Comparison of ENCODE assay signal across 8 mouse cellular contexts in genomic region chr9:21322211-21322916, GRCm38 (mm10). TPM values are rescaled to one million over a fixed set of nuclear protein-coding genes. Genes with fewer than 3 reads are reported as not detected.
DNase-seq lines count a peak whose midpoint lies in the region; ATAC-seq and TF ChIP-seq lines count a peak whose summit lies in the region.

No protein-coding gene starts in this region.

- no peak for DNase-seq in heart, adult 2 months
- DNase-seq in heart, postnatal 10 days, result no peak
- no peak for DNase-seq in stomach, postnatal 0 days (ENCODE audit: low spot score)
- DNase-seq in left cerebral cortex, postnatal 36 days (ENCODE audit: low spot score in 2 of 2), result peak; percentile 17 to 28
- no peak for DNase-seq in ovary, postnatal 14 days (ENCODE audit: low spot score)
- no peak for DNase-seq in c-Kit-positive CD71-positive TER-119-positive erythroid progenitor cells, embryonic 14.5 days (ENCODE audit: low spot score)

- no peak overlapping the region; the same call in 1 of the 2 replicates for H3K4me2 ChIP-seq in stomach, embryonic 14.5 days (replicated peaks; ENCODE audit: low read depth, low read length)
- H3K4me2 ChIP-seq in stomach, postnatal 0 days (replicated peaks; ENCODE audit: low read depth), result no peak overlapping the region; the same call in 1 of the 2 replicates

- WGBS in heart, adult 2 months, result 59% methylated on average over 19 of the region's 19 CpGs
- 85% methylated on average over 19 of the region's 19 CpGs for WGBS in stomach, embryonic 14.5 days
- 82% methylated on average over 19 of the region's 19 CpGs for WGBS in stomach, postnatal 0 days
- 43% methylated on average over 19 of the region's 19 CpGs for WGBS in olfactory bulb, adult 2 months

- peak; percentile 24; the same call in 1 of the 2 replicates for TF ChIP-seq CTCF in heart, adult 2 months (IDR thresholded peaks at IDR 0.05)
- TF ChIP-seq CTCF in stomach, postnatal 0 days (IDR thresholded peaks at IDR 0.05; ENCODE audit: low read depth), result no peak
- TF ChIP-seq CTCF in olfactory bulb, adult 2 months (IDR thresholded peaks at IDR 0.05; ENCODE audit: insufficient read depth, low read depth, low read length), result no peak

- intact Hi-C loops in heart, adult 2 months (cut with DNase I), result no loop called here
- intact Hi-C loops in heart, postnatal 10 days (cut with DNase I), result no loop called here
- intact Hi-C loops in left cerebral cortex, postnatal 36 days (cut with DNase I), result no loop called here

- H3K36me3 ChIP-seq in heart, adult 2 months (ENCODE audit: control insufficient read depth, insufficient read depth, low read length), result no peaks in the 10 kb centered on the region
- H3K36me3 ChIP-seq in stomach, embryonic 14.5 days (ENCODE audit: control insufficient read depth, insufficient read depth, low read length), result no peaks in the 10 kb centered on the region
- no peaks in the 10 kb centered on the region for H3K36me3 ChIP-seq in stomach, postnatal 0 days (ENCODE audit: control insufficient read depth, insufficient read depth, low read length)

- no peaks in the 10 kb centered on the region for H3K9me3 ChIP-seq in stomach, embryonic 14.5 days (ENCODE audit: control insufficient read depth, low read depth, low read length)
- no peaks in the 10 kb centered on the region for H3K9me3 ChIP-seq in stomach, postnatal 0 days (ENCODE audit: control insufficient read depth, low read length)

- H3K79me2 ChIP-seq in heart, adult 2 months (replicated peaks; ENCODE audit: control insufficient read depth, insufficient read depth, low read length), result peaks cover 4% of the 10 kb centered on the region

- H3K9ac ChIP-seq in heart, adult 2 months (ENCODE audit: low read depth, low read length), result peak overlapping the region; percentile 19; the same call in 1 of the 2 replicates
- no peak overlapping the region for H3K9ac ChIP-seq in stomach, embryonic 14.5 days (replicated peaks; ENCODE audit: low read depth, low read length)
- no peak overlapping the region for H3K9ac ChIP-seq in stomach, postnatal 0 days (ENCODE audit: low read length)

- peak overlapping the region; percentile 95 for H3K27ac ChIP-seq in heart, adult 2 months
- no peak overlapping the region for H3K27ac ChIP-seq in stomach, embryonic 14.5 days (ENCODE audit: low read length)
- no peak overlapping the region for H3K27ac ChIP-seq in stomach, postnatal 0 days (replicated peaks)
- no peak overlapping the region for H3K27ac ChIP-seq in olfactory bulb, adult 2 months (ENCODE audit: insufficient read depth, low read depth, low read length)

- H3K4me1 ChIP-seq in heart, adult 2 months (ENCODE audit: control insufficient read depth, insufficient read depth, low read length), result peaks cover 11% of the 10 kb centered on the region
- H3K4me1 ChIP-seq in stomach, embryonic 14.5 days (ENCODE audit: control insufficient read depth, insufficient read depth, low read length), result peaks cover 9% of the 10 kb centered on the region; the same call in 1 of the 2 replicates
- H3K4me1 ChIP-seq in stomach, postnatal 0 days (replicated peaks; ENCODE audit: control insufficient read depth, insufficient read depth), result no peaks in the 10 kb centered on the region
- peaks cover 13% of the 10 kb centered on the region for H3K4me1 ChIP-seq in olfactory bulb, adult 2 months (ENCODE audit: control insufficient read depth, insufficient read depth, low read length)

- no peak for TF ChIP-seq POLR2A in heart, adult 2 months (IDR thresholded peaks at IDR 0.05; ENCODE audit: insufficient read depth, low read depth, low read length)
- TF ChIP-seq POLR2A in olfactory bulb, adult 2 months (IDR thresholded peaks at IDR 0.05; ENCODE audit: insufficient read depth, low read depth, low read length), result no peak

- TF ChIP-seq EP300 in heart, adult 2 months (IDR thresholded peaks at IDR 0.05; ENCODE audit: insufficient read depth, low read depth, low read length), result no peak
- no peak for TF ChIP-seq EP300 in stomach, postnatal 0 days (optimal IDR thresholded peaks at IDR 0.05)

- ATAC-seq in stomach, embryonic 14.5 days (ENCODE audit: insufficient number of reproducible peaks, insufficient read depth, low FRiP score, low read depth), result no peak
- no peak for ATAC-seq in stomach, postnatal 0 days (ENCODE audit: low FRiP score, low TSS enrichment)

- H3K27me3 ChIP-seq in heart, adult 2 months (ENCODE audit: control insufficient read depth, insufficient read depth, low read length), result no peaks in the 10 kb centered on the region
- H3K27me3 ChIP-seq in stomach, embryonic 14.5 days (ENCODE audit: control insufficient read depth, insufficient read depth, low read length), result no peaks in the 10 kb centered on the region
- H3K27me3 ChIP-seq in stomach, postnatal 0 days (ENCODE audit: control insufficient read depth, insufficient read depth, low read length), result no peaks in the 10 kb centered on the region

- H3K4me3 ChIP-seq in heart, adult 2 months, result peak overlapping the region; percentile 82; the same call in 1 of the 2 replicates
- 0 out of 2 replicates have a peak overlapping the region, but pooled peaks have one; percentile 50 for H3K4me3 ChIP-seq in stomach, embryonic 14.5 days (ENCODE audit: low read depth, low read length)
- no peak overlapping the region for H3K4me3 ChIP-seq in stomach, postnatal 0 days (ENCODE audit: low read depth, low read length)
- peak overlapping the region; percentile 15; the same call in 1 of the 2 replicates for H3K4me3 ChIP-seq in olfactory bulb, adult 2 months (ENCODE audit: insufficient read depth, low read depth, low read length)

RNA-seq across cellular contexts. Expression of gene Slc44a2, which starts 1.9 kb away (rescaled TPM):
- total RNA-seq in heart, adult 2 months (2021), result 10 to 100 TPM; 77.0 to 89.5 TPM
- polyA plus RNA-seq in heart, adult 2 months (2012; rRNA removed), result 86.8 and 148 TPM in 2 replicates
- 10 to 100 TPM; 86.7 to 95.4 TPM for total RNA-seq in heart, postnatal 10 days (2021)
- polyA plus RNA-seq in stomach, embryonic 14.5 days (2014; fragmentation: Nextera tagmentation; extraction: Ambion mirVana), result 122 and 125 TPM in 2 replicates
- polyA plus RNA-seq in stomach, postnatal 0 days (2015; fragmentation: Nextera tagmentation; extraction: Ambion mirVana), result 55.2 and 62.6 TPM in 2 replicates
- 10 to 100 TPM; 43.0 to 52.5 TPM for total RNA-seq in left cerebral cortex, postnatal 36 days (2021)
- 356 TPM in 1 of 2 replicates, not detected in the other for polyA plus RNA-seq in olfactory bulb, adult 2 months (2012; ENCODE audit: insufficient read depth, insufficient read length, low replicate concordance, missing spikeins)

RNA-seq across cellular contexts. Expression of gene Ap1m2, which starts 10.2 kb away (rescaled TPM):
- not detected for total RNA-seq in heart, adult 2 months (2021)
- polyA plus RNA-seq in heart, adult 2 months (2012; rRNA removed), result 1.0 TPM in 1 of 2 replicates, not detected in the other
- not detected for total RNA-seq in heart, postnatal 10 days (2021)
- polyA plus RNA-seq in stomach, embryonic 14.5 days (2014; fragmentation: Nextera tagmentation; extraction: Ambion mirVana), result 54.4 and 55.8 TPM in 2 replicates
- 84.9 and 90.6 TPM in 2 replicates for polyA plus RNA-seq in stomach, postnatal 0 days (2015; fragmentation: Nextera tagmentation; extraction: Ambion mirVana)
- 1 to 10 TPM in 1 of 2 experiments, under 1 TPM in 1; 0.72 to 1.6 TPM for total RNA-seq in left cerebral cortex, postnatal 36 days (2021)
- polyA plus RNA-seq in olfactory bulb, adult 2 months (2012; ENCODE audit: insufficient read depth, insufficient read length, low replicate concordance, missing spikeins), result not detected in 2 replicates

RNA-seq across cellular contexts. Expression of gene Cdkn2d, which starts 31.2 kb away (rescaled TPM):
- 10 to 100 TPM; 11.3 to 15.0 TPM for total RNA-seq in heart, adult 2 months (2021)
- 25.0 and 32.9 TPM in 2 replicates for polyA plus RNA-seq in heart, adult 2 months (2012; rRNA removed)
- 10 to 100 TPM; 24.5 to 25.3 TPM for total RNA-seq in heart, postnatal 10 days (2021)
- polyA plus RNA-seq in stomach, embryonic 14.5 days (2014; fragmentation: Nextera tagmentation; extraction: Ambion mirVana), result 47.4 and 48.5 TPM in 2 replicates
- 23.1 and 28.0 TPM in 2 replicates for polyA plus RNA-seq in stomach, postnatal 0 days (2015; fragmentation: Nextera tagmentation; extraction: Ambion mirVana)
- 10 to 100 TPM; 52.7 to 58.8 TPM for total RNA-seq in left cerebral cortex, postnatal 36 days (2021)
- polyA plus RNA-seq in olfactory bulb, adult 2 months (2012; ENCODE audit: insufficient read depth, insufficient read length, low replicate concordance, missing spikeins), result not detected in 2 replicates

RNA-seq across cellular contexts. Expression of gene Kri1, which starts 34.6 kb away (rescaled TPM):
- total RNA-seq in heart, adult 2 months (2021), result 10 to 100 TPM; 16.3 to 16.8 TPM
- 10.5 and 12.8 TPM in 2 replicates for polyA plus RNA-seq in heart, adult 2 months (2012; rRNA removed)
- total RNA-seq in heart, postnatal 10 days (2021), result 10 to 100 TPM; 18.9 to 19.7 TPM
- polyA plus RNA-seq in stomach, embryonic 14.5 days (2014; fragmentation: Nextera tagmentation; extraction: Ambion mirVana), result 14.1 and 14.7 TPM in 2 replicates
- polyA plus RNA-seq in stomach, postnatal 0 days (2015; fragmentation: Nextera tagmentation; extraction: Ambion mirVana), result 6.7 and 7.9 TPM in 2 replicates
- 10 to 100 TPM; 32.6 to 44.4 TPM for total RNA-seq in left cerebral cortex, postnatal 36 days (2021)
- polyA plus RNA-seq in olfactory bulb, adult 2 months (2012; ENCODE audit: insufficient read depth, insufficient read length, low replicate concordance, missing spikeins), result not detected in 2 replicates

RNA-seq across cellular contexts. Expression of gene Ilf3, which starts 45.3 kb away (rescaled TPM):
- total RNA-seq in heart, adult 2 months (2021), result 10 to 100 TPM; 27.7 to 29.0 TPM
- 22.6 and 29.0 TPM in 2 replicates for polyA plus RNA-seq in heart, adult 2 months (2012; rRNA removed)
- 10 to 100 TPM; 41.3 to 51.0 TPM for total RNA-seq in heart, postnatal 10 days (2021)
- polyA plus RNA-seq in stomach, embryonic 14.5 days (2014; fragmentation: Nextera tagmentation; extraction: Ambion mirVana), result 184 and 193 TPM in 2 replicates
- 41.4 and 45.2 TPM in 2 replicates for polyA plus RNA-seq in stomach, postnatal 0 days (2015; fragmentation: Nextera tagmentation; extraction: Ambion mirVana)
- total RNA-seq in left cerebral cortex, postnatal 36 days (2021), result 10 to 100 TPM; 75.5 to 75.9 TPM
- not detected in 2 replicates for polyA plus RNA-seq in olfactory bulb, adult 2 months (2012; ENCODE audit: insufficient read depth, insufficient read length, low replicate concordance, missing spikeins)

Comparison
In these comparisons a context has a peak if more than half of its experiments do, and no peak if none do; other contexts are left out.
1. DNase-seq: peak in left cerebral cortex, postnatal 36 days (2 of 2); none in heart, adult 2 months (0 of 2), heart, postnatal 10 days (0 of 2), stomach, postnatal 0 days (single experiment), ovary, postnatal 14 days (single experiment) and c-Kit-positive CD71-positive TER-119-positive erythroid progenitor cells, embryonic 14.5 days (single experiment).
2. RNA of gene Ap1m2, which starts 10.2 kb away (polyA plus RNA-seq): 84.9 to 90.6 TPM in stomach, postnatal 0 days and 54.4 to 55.8 TPM in stomach, embryonic 14.5 days; 1.0 TPM in heart, adult 2 months and not detected in olfactory bulb, adult 2 months; every median in the first group is over 10 times any median in the second.